In genomic region chr14:51265667-51266066, GRCm38 (mm10) we compare ENCODE assay signal across 12 mouse cellular contexts. TPM values are rescaled to one million over a fixed set of nuclear protein-coding genes. Genes with fewer than 3 reads are reported as not detected.
DNase-seq lines count a peak whose midpoint lies in the region; ATAC-seq and TF ChIP-seq lines count a peak whose summit lies in the region.
"Had no signal": no experiment of that assay in that cellular context is flagged by ENCODE, and none has a peak within 500 bp of the region (broad histone marks: within the 10 kb centered on the region; RNA-seq: fewer than 3 reads in every experiment).

No protein-coding gene starts in this region.

- no peak for ATAC-seq in heart, embryonic 12.5 days (ENCODE audit: insufficient number of reproducible peaks, low FRiP score)
- no peak for ATAC-seq in liver, embryonic 11.5 days (replicated peaks; ENCODE audit: low FRiP score)
- no peak for ATAC-seq in liver, embryonic 12.5 days
- ATAC-seq in hindbrain, embryonic 14.5 days (ENCODE audit: low FRiP score) = 0 out of 2 replicates have a peak, but pooled peaks have one; percentile 2
- 0 out of 2 replicates have a peak, but pooled peaks have one; percentile 25 for ATAC-seq in megakaryocyte-erythroid progenitor cell, adult 5-6 weeks (replicated peaks; ENCODE audit: low FRiP score, low TSS enrichment, poor library complexity, severe bottlenecking)
- ATAC-seq: CD4-positive, CD25-positive, alpha-beta regulatory T cell, adult 4 months had no signal

- peaks cover 13% of the 10 kb centered on the region; the same call in 1 of the 2 replicates for H3K4me1 ChIP-seq in heart, embryonic 12.5 days (replicated peaks)
- no peaks in the 10 kb centered on the region for H3K4me1 ChIP-seq in liver, embryonic 11.5 days (replicated peaks; ENCODE audit: control insufficient read depth, insufficient read depth, low read length)
- H3K4me1 ChIP-seq in liver, embryonic 12.5 days = no peaks in the 10 kb centered on the region
- H3K4me1 ChIP-seq in hindbrain, embryonic 14.5 days (replicated peaks; ENCODE audit: control insufficient read depth, insufficient read depth, low read length) = no peaks in the 10 kb centered on the region
- H3K4me1 ChIP-seq in cerebellum, adult 2 months (ENCODE audit: control insufficient read depth, insufficient read depth, low read length) = no peaks in the 10 kb centered on the region

- no peaks in the 10 kb centered on the region for H3K27me3 ChIP-seq in heart, embryonic 12.5 days (replicated peaks)
- no peaks in the 10 kb centered on the region for H3K27me3 ChIP-seq in liver, embryonic 11.5 days (replicated peaks; ENCODE audit: control insufficient read depth, insufficient read depth, low read length)
- no peaks in the 10 kb centered on the region for H3K27me3 ChIP-seq in liver, embryonic 12.5 days (replicated peaks)
- H3K27me3 ChIP-seq in hindbrain, embryonic 14.5 days (ENCODE audit: control insufficient read depth, insufficient read depth, low read length) = no peaks in the 10 kb centered on the region
- no peaks in the 10 kb centered on the region for H3K27me3 ChIP-seq in cerebellum, adult 2 months (ENCODE audit: control insufficient read depth, insufficient read depth, low read length)

- no peaks in the 10 kb centered on the region for H3K9me3 ChIP-seq in heart, embryonic 12.5 days (replicated peaks)
- H3K9me3 ChIP-seq in liver, embryonic 11.5 days (ENCODE audit: control insufficient read depth, low read length) = no peaks in the 10 kb centered on the region
- H3K9me3 ChIP-seq in liver, embryonic 12.5 days (replicated peaks) = no peaks in the 10 kb centered on the region
- no peaks in the 10 kb centered on the region for H3K9me3 ChIP-seq in hindbrain, embryonic 14.5 days (ENCODE audit: control insufficient read depth, low read length)

- H3K9ac ChIP-seq in heart, embryonic 12.5 days = peak overlapping the region; percentile 51; the same call in 1 of the 2 replicates
- H3K9ac ChIP-seq in liver, embryonic 11.5 days (ENCODE audit: low read depth, low read length) = no peak overlapping the region
- no peak overlapping the region for H3K9ac ChIP-seq in liver, embryonic 12.5 days
- H3K9ac ChIP-seq in hindbrain, embryonic 14.5 days = no peak overlapping the region
- H3K9ac ChIP-seq: liver, embryonic 14.5 days had no signal

- no peak for TF ChIP-seq POLR2A in cerebellum, adult 2 months (IDR thresholded peaks at IDR 0.05; ENCODE audit: borderline replicate concordance, insufficient read depth, low read length)

- peak overlapping the region; percentile 79 for H3K27ac ChIP-seq in heart, embryonic 12.5 days (ENCODE audit: poor library complexity, severe bottlenecking)
- no peak overlapping the region for H3K27ac ChIP-seq in liver, embryonic 11.5 days (ENCODE audit: low read depth, low read length)
- H3K27ac ChIP-seq in liver, embryonic 12.5 days = no peak overlapping the region
- H3K27ac ChIP-seq in hindbrain, embryonic 14.5 days = no peak overlapping the region
- no peak overlapping the region for H3K27ac ChIP-seq in cerebellum, adult 2 months (ENCODE audit: insufficient read depth, low read length)
- H3K27ac ChIP-seq: liver, embryonic 14.5 days had no signal

- no peak for TF ChIP-seq CTCF in cerebellum, adult 2 months (IDR thresholded peaks at IDR 0.05; ENCODE audit: borderline replicate concordance, insufficient read depth, low read depth, low read length)

- peak overlapping the region; percentile 63 for H3K4me2 ChIP-seq in heart, embryonic 12.5 days
- H3K4me2 ChIP-seq in liver, embryonic 11.5 days = peak overlapping the region; percentile 23; the same call in 1 of the 2 replicates
- no peak overlapping the region for H3K4me2 ChIP-seq in liver, embryonic 12.5 days
- 0 out of 2 replicates have a peak overlapping the region, but pooled peaks have one; percentile 23 for H3K4me2 ChIP-seq in hindbrain, embryonic 14.5 days (replicated peaks)

- H3K36me3 ChIP-seq in heart, embryonic 12.5 days = no peaks in the 10 kb centered on the region
- no peaks in the 10 kb centered on the region for H3K36me3 ChIP-seq in liver, embryonic 11.5 days (ENCODE audit: control insufficient read depth, insufficient read depth, low read length)
- no peaks in the 10 kb centered on the region for H3K36me3 ChIP-seq in liver, embryonic 12.5 days
- no peaks in the 10 kb centered on the region for H3K36me3 ChIP-seq in hindbrain, embryonic 14.5 days (replicated peaks; ENCODE audit: control insufficient read depth, insufficient read depth)

- no peak for DNase-seq in heart, adult 11 months
- no peak for DNase-seq in liver, embryonic 11.5 days (ENCODE audit: low spot score)
- DNase-seq in hindbrain, embryonic 14.5 days (ENCODE audit: low spot score) = no peak
- DNase-seq in cerebellum, adult 2 months = no peak
- no peak for DNase-seq in cerebellum, postnatal 14 days

- 21% methylated on average over 4 of the region's 4 CpGs for WGBS in heart, embryonic 12.5 days
- WGBS in liver, embryonic 11.5 days = 45% methylated on average over 4 of the region's 4 CpGs
- 40% methylated on average over 4 of the region's 4 CpGs for WGBS in liver, embryonic 12.5 days (ENCODE audit: insufficient replicate concordance)
- 68% methylated on average over 4 of the region's 4 CpGs for WGBS in hindbrain, embryonic 14.5 days
- WGBS in cerebellum, adult 2 months = 47% methylated on average over 4 of the region's 4 CpGs

- 0 out of 2 replicates have a peak overlapping the region, but pooled peaks have one; percentile 12 for H3K4me3 ChIP-seq in heart, embryonic 12.5 days
- no peak overlapping the region for H3K4me3 ChIP-seq in liver, embryonic 11.5 days (ENCODE audit: low read depth, low read length)
- H3K4me3 ChIP-seq in liver, embryonic 12.5 days = no peak overlapping the region
- no peak overlapping the region for H3K4me3 ChIP-seq in hindbrain, embryonic 14.5 days (replicated peaks; ENCODE audit: low read length)
- no peak overlapping the region for H3K4me3 ChIP-seq in cerebellum, adult 2 months (replicated peaks; ENCODE audit: insufficient read depth, low read depth, low read length)

RNA-seq across cellular contexts. Expression of gene Rnase2a, which starts 9.8 kb away (rescaled TPM):
- polyA plus RNA-seq in heart, embryonic 12.5 days (2016; fragmentation: Nextera tagmentation; extraction: Ambion mirVana) = not detected in 2 replicates
- not detected in 2 replicates for polyA plus RNA-seq in liver, embryonic 11.5 days (2014; fragmentation: Nextera tagmentation; extraction: Ambion mirVana)
- polyA plus RNA-seq in liver, embryonic 12.5 days (2016; fragmentation: Nextera tagmentation; extraction: Ambion mirVana) = not detected in 2 replicates
- polyA plus RNA-seq in hindbrain, embryonic 14.5 days (2014; fragmentation: Nextera tagmentation; extraction: Ambion mirVana) = not detected in 2 replicates
- not detected in 2 replicates for total RNA-seq in megakaryocyte-erythroid progenitor cell, adult 5-6 weeks (2014; fragmentation: Nextera tagmentation)
- not detected in 2 replicates for total RNA-seq in megakaryocyte-erythroid progenitor cell, adult 5-6 weeks (2017)
- polyA plus RNA-seq in cerebellum, adult 2 months (2012; rRNA removed) = not detected in 2 replicates
- total RNA-seq: hematopoietic stem cell, adult 5-6 weeks had no signal
- polyA plus RNA-seq: CD4-positive, CD25-positive, alpha-beta regulatory T cell, adult 4 months; liver, embryonic 14.5 days; testis, adult 2 months had no signal

Comparison
In these comparisons a context has a peak if more than half of its experiments do, and no peak if none do; other contexts are left out.
1. ATAC-seq: peak in hindbrain, embryonic 14.5 days (single experiment) and megakaryocyte-erythroid progenitor cell, adult 5-6 weeks (single experiment); none in heart, embryonic 12.5 days (single experiment), liver, embryonic 11.5 days (single experiment) and liver, embryonic 12.5 days (single experiment).